Mouse (Mus musculus) brain, embryonic 18.5 days (tissue): ENCODE data around the gene Crtam.

Experiments
- DNase-seq: peaks from one replicate; pipeline ENCODE4 v3.0.0-alpha.2; 2012; ENCODE audit warnings: low read depth, low spot score

The Crtam gene

DNA sequence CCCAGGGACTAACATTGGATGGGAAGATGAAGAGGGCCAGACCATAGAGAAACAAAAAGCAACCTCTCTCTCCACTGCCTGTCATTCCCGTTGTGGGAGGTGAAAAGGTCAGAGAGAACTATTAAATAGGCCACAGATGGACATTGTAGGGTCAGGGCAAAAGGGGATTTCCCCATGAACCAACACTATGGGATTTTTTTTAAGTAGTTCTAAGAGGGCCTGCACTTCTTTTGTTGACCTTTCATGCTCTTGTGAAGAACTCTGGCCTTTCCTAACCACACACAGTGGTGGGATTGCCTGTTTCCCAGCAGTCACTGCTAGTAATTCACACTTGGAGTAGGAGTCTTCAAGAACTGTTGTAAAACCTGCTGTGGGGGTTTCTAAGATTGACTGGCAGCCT, 3.4 kb upstream of the Crtam start:
- no peak for DNase-seq

DNA sequence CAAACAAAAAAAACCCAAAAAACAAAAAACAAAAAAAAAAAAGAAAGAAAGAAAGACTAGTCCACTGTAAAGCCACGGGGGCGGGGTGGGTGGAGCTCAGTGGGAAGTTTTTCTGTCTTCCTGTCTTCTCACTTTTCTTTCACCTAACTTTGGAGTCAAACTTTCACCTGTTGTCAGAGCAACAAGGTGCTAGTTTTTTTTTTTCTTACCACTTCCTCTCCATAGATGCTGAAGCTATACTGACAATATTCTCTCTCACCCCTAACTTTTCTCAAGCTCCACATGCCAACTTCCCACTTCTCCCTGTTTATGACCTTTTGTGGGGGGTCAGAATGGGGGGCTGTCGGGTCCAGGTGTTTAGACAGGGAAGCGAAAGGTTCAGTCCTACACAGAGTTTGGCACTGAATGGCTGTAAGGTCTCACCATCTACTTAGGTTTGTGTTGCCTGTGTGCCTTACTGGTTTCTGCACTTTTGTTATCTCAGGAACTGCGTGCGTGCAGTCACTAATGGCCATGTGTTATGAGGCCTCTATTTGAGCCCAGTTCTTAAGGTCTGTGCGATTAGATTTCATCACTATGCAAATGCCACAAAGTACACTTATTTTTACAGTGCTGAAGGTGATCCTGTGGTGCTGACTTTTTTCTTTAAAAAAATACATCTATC, 7.2 kb downstream of the Crtam start:
- DNase-seq, result no peak

DNA sequence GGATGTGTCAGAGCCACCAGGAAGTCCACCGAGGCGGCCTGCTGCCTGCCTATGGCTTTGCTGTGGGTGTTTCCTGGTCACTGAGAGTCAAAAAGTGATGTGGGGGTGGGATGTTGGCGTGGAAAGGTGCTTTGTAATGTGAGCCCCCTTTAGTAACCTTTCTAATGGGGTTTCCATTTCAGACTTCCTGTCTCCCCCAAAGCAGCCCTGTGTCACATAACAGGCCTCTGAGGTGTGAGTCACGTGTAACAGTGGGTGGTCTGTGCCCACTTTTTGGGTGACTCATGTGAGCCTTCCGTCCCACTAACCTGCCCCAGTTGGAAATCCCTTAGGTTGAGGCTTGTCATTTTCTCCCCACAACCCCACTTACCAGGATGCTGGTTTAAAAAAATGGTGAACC, 10.4 kb downstream of the Crtam start:
- no peak for DNase-seq

DNA sequence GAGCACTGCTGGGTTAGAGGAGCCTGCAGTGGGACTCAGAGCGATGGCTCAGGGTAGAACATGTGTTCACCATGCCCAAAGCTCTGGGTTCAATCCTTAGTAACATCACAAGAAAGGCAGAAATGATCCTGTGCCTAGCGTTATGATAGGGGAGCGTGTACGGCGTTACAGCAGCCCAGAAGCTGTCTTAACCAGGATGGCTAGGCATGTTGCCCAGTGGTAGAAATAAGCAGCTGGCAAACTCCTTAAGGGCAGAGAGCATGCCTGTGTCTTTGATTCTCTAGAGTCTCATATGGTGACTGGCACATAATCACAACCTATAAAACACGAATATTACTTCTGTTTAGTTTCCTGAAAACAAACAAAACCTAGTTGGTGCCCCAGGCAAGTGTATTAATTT, 12.9 kb downstream of the Crtam start:
- no peak for DNase-seq

DNA sequence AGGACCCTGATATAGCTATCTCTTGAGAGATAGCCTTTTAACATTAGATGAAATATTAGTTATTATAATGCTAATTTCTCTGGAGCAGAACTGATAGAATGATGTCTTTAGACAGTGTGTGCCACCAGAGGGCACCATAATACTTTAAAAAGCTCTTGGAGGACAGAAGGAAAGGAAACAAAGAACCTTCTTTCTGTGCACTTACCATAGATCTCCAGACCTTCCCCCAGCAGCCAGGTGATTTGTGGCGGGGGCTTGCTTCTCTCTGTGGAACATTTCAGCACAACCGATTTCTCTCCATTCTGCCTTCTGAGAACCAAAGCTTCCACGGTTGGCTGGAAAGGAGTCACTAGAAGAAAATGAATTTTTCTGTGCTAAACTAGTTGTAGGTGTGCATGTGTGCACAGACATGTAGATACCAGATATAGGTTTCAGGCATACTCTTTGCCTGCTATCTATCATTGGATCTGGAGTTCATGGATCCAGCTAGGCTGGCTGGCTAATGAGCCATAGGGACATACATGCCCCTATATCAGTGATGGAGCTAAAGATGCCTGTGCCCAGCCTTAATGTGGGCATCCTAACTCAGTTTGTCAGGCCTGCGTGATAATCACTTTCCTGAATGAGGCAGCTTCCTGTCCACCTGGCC, 14.4 kb downstream of the Crtam start:
- peak; percentile 69 for DNase-seq

DNA sequence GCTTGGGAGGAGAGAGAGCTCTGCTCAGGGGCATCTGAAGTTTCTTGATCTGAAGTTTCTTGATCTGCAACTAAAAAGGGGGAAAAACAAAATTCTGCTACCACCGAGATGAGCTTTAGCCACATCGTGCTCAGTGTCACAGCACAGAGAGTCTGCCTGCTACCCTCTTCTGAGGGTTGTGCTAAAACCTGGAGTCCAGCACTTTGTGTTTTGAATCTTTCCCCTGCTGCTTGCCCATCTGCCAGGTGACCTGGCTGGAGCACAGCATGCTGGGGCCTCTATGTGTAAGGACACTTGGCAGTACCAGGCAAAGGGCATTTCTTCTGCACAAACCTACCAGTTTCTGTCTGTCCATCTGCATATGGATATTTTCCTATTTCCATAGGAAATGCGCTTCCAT, 20.1 kb downstream of the Crtam start:
- no peak for DNase-seq

DNA sequence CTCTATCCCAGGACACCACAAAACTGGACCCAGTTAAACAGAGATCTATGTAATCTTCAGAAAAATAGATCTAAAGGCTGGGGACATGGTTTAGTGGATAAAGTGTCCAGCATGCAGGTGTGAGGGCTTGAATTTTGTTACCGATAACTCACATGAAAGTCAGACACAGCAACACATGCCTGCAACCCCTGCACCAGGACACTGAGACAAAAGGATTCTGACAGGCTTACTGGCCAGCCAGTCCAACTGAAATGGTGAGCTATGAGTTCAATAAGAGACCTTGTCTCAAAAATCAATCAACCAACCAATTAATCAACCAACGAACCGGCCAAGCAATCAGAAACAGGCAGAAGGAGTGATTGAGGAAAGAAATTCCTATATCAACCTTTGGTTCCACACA, 20.7 kb downstream of the Crtam start:
- no peak for DNase-seq

DNA sequence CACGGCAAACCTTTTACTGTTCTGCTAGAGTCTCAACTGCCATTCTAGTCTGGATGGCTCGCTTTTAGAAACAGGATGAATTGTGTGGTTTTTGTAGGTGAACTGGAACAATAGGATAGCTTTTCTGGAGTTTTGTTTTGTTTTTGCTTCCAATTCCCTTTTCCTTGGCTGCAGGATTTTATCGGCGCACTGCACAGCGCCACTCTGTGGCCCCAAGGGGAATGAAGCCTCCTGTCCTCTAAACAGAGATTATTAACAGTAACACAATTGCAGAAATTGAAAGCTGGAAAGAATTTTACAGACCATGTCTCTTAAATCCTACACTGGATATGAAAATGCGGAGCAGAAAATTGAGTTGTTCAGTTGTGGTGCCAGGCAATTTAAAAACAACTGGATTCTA, 21.9 kb downstream of the Crtam start:
- DNase-seq, result no peak

DNA sequence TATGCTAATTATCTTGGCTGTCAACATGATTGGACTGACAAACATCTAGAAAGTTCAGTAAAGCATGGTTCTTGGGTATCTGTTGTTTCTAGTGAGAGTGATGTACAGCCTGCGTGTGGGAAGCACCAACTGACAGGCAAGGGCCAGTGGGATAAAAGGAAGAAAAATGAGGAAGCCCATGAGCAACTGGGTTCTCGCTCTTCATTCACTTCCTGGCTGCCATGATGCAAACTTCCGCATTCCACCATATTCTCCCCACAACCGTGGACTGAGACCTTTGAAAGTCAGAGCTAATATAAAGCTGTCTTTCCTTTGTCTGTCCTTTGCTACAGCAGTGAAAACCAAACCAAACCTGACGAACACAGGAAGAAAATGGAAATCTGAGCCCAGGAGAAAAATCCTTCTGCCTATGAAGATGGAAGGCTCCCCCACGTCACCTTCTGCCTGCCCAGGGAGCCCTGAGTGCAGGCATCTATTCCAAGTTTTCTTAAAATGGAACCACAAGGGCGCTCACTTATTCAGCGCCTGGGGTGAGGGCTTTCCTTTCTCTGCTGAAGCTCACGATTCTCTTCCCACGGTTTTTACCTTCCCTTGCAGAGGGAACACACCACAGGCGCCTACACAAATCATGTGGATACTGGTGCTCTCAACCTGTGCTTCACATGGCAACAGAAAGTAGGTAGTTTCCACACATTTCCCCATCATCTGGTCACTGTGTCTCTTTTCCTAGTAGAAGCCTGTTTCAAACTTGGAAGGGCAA, 30.2 kb downstream of the Crtam start:
- DNase-seq, result no peak

DNA sequence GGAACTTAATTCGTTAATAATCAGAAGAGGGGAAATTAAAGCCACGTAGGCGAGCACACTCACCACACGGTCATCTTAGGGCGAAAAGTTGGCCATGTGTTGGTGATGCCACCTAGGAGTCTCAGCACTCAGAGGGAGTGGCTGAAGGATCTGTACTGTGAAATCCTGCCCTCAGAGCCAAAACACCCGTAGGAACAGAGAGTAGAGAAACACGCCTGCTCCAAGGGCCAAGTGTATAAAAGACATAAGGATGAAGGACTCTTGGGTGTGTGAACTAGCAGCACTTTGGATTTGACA, 40.1 kb downstream of the Crtam start:
- no peak for DNase-seq

DNA sequence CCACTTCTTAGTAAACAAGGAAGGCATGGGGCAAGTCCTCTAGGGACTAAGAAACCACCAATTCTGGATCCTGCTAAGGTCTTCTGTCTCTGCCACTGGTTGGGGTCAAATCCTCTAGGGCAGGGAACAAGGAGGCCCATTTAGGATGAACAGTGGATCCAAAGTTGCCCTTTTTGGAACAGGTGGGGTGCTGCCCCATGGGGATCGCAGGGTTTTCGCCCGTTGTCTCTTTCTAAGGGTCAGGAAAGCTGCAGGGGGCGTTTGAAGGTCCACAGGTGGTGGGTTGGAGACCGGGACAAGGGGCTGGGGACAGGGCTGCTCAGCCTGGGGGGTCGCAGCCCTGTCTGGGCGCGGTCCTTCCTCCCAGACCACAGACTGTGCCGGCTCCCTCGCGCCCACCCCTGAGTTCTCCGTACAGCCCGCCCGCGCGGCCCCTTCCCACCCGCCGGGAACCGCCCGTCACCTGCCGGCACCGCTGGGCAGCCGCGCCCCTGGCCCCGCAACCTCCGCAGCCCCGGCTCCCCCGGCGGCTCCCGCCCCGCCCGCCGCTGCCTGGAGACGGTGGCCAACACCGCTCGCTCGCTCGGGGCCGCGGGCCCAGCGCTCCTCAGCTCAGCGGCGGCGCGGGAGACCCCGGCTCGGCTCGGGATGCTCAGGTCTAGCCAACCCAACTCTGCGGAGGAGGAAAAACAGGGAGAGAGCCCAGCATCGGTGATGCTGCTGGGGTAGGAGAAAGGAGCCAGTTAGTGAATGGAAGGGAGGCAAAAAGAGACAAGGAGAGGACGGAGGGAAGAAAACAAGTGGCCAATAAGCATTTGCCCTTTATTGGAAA, 40.6 kb downstream of the Crtam start, which contains the start of gene Jhy:
Jhy (minus strand) TSS at position 533 of the 832 bp plus-strand sequence.
- DNase-seq, result no peak

DNA sequence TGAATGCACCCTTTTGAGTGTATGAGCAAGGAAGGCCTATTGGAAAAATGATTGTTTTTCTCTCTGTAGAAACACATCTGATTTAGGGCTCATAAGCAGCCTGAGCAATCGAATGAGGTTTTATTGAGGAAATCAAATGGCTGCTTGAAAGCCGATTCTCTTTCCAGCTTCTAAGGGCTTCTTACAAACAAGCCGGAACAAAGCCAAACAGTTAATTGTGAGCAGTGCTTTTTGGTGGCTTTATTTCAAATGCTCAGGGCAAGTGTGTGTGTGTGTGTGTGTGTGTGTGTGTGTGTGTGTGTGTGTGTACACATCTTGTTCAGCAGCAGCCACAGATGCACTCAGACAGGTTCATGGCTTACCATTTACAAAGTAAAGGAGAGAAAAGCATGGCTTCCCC, 43.0 kb downstream of the Crtam start:
- DNase-seq, result no peak

DNA sequence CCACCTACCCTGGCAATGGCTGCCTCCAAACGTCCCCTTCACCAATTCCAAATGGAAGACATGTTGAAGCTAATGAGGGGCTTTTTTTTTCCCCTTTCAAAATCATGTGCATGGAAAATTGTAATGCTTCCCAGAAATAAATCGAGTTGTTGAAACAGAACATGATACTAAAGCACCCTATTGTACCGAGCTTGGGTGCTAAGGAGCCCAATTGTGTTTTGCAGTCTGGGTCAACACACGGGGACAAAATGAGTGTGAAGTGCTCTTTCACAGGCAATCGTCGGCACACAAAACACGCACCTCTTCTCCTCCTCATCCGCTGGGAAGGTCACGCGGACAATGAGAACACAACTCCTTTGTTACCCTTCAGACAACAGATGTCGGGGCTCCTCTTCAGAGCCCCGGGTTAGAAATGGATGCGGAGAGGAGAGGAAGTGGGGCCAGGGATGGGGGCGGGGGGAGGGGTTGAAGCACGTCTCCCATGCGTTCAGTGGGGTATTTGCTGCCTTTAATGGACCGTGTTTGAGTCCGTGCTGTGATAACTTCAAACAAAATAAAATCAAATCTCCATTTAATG, 55.3 kb downstream of the Crtam start:
- DNase-seq, result no peak

DNA sequence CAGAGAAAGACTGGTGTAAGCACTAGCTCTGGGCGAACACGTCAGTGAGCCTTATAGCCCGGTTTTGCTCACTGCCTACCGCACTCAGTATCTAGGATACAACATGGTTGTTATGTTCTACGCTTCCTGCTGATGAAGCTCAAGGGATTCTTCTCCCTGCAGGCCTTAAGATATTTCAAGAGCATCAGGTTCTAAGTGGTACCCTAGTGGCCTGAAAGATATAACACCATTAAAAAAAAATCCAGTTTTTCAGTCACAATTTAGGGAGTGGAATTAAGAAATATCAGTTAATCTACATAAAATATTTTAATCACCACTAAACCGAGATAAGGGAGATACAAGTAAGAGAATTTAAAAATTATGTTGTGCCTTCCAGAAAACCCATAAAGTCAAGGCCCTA, 56.0 kb downstream of the Crtam start:
- DNase-seq, result no peak

DNA sequence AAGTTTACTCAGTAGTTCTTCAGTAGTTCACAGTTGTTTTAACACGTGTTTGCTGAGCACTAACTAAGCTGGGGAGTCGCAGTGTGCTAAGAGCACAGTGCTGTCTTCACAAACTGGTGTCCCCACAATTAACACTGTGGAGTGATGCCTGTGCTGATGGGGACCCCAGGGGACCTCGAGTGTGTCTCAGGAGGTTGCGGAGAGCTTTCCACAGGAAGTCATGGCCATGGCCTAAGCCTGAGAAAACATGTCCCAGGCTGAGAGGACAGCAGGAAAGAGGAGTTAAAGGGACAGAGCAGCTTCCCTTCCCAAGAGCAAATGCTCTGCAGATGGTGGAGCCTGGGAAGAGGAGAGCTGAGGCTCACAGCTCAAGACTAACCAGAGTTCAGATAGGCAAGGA, 57.3 kb downstream of the Crtam start:
- DNase-seq, result no peak

DNA sequence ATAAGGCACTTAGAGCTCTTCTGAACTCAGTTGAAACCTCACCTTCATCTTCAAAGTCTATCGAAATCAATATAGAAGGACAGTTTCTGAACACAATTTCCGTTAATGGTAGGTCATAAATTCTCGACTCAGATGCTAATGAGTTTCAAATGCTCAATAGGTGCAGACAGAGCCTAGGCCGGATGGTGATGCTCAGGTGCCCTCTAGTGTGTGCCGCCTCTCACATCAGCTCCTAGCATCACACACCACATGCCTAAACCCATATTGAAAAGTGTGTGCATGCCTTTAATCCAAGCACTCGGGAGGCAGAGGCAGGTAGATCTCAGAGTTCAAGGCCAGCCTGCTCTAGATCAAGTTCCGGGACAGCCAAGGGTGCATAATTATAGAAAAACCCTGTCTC, 67.0 kb downstream of the Crtam start:
- DNase-seq, result no peak

DNA sequence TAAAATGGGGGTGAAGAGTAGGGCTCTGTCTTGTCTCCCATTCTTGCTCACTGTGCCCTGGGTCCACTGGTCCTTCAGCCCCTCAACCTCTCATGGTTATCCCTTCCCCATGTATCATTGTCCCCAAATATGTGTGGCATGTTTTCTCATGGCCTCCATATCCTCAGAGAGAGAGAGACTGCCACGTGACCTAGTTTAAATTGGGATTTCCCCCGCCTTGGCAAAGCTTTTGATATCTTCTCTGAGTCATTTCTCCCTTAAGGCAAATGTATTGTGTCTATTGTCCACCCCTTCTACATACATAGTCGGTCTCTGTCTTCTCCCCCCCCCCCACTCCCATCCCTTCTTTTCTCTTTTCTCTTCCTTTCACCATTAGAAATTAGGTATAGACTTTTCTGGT, 71.1 kb downstream of the Crtam start:
- DNase-seq, result no peak

DNA sequence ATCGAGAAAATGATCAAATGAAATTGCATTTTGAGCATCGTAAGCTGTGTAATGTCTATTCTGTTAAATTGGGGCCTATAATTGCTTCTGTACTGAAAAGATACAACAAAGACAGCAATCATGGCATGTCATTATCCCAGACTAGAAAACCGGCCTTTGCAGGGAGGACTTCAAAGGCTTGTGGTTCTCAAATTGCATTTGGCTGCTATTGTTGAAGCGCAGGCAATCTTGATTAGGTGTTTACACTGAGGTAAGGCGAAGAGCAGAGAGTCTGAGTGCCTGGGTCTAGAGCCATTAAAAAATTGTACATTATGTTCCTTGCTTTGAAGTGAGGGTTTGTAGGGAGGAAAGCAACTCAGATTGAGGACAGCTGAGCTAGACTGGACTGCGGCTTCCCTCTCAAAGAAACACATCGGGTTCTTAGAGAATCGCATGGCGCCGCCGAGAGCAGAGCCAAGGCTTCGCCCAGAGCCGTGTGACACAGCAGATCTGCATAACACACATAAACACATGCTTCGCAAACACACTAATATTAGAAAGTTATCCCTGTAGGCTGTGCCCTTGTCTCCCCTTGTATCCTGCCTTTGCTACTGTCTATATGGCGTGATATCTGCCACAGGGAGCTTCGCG, 77.0 kb downstream of the Crtam start:
- no peak for DNase-seq
